ENCODE assay signal across 11 mouse cellular contexts in the genomic region with DNA sequence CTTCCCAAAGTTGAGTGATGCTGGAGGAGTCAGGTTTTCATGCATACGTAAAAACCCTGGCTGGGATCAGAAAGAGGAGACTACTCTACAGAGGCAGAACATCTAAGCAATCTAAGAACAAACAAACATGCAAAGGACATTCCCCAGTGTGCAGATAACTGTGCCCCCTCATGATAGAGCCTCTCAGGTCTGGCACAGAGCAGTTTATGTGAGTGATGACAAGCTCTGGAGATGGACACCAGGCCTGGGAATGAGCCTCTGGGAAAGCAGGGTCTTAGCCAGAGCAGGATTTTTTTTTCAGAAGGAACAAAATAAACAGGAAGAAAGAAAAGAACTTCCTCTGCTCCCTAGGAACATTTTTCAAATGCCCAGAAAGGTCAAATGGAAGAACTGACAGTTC.
DNase-seq lines count a peak whose midpoint lies in the region; ATAC-seq and TF ChIP-seq lines count a peak whose summit lies in the region.
"Had no signal": no experiment of that assay in that cellular context is flagged by ENCODE, and none has a peak within 500 bp of the region (broad histone marks: within the 10 kb centered on the region; RNA-seq: fewer than 3 reads in every experiment).

No protein-coding gene starts in this region.

- H3K36me3 ChIP-seq in lung, embryonic 14.5 days (ENCODE audit: insufficient read depth): no peaks in the 10 kb centered on the region
- 0 out of 2 replicates have a peak, but pooled peaks cover 4% of the 10 kb centered on the region for H3K36me3 ChIP-seq in heart, embryonic 14.5 days (ENCODE audit: control insufficient read depth, insufficient read depth, low read length)

- TF ChIP-seq CTCF in lung, embryonic 14.5 days (IDR thresholded peaks at IDR 0.05; ENCODE audit: low read depth): no peak
- TF ChIP-seq CTCF in lung, adult 2 months (IDR thresholded peaks at IDR 0.05; ENCODE audit: insufficient read depth, low read length): no peak
- TF ChIP-seq CTCF in cerebellum, adult 2 months (IDR thresholded peaks at IDR 0.05; ENCODE audit: borderline replicate concordance, insufficient read depth, low read depth, low read length): no peak

- 24% methylated on average over 1 of the region's 1 CpGs for WGBS in lung, embryonic 14.5 days
- WGBS in lung, adult 2 months: 37% methylated on average over 1 of the region's 1 CpGs
- WGBS in heart, embryonic 14.5 days: 13% methylated on average over 1 of the region's 1 CpGs
- 90% methylated on average over 1 of the region's 1 CpGs for WGBS in cerebellum, adult 2 months

- H3K27me3 ChIP-seq in lung, embryonic 14.5 days (ENCODE audit: insufficient read depth, low read length): no peaks in the 10 kb centered on the region
- H3K27me3 ChIP-seq in heart, embryonic 14.5 days (ENCODE audit: control insufficient read depth, insufficient read depth, low read length): no peaks in the 10 kb centered on the region
- H3K27me3 ChIP-seq in cerebellum, adult 2 months (ENCODE audit: control insufficient read depth, insufficient read depth, low read length): no peaks in the 10 kb centered on the region

- no peak overlapping the region for H3K9ac ChIP-seq in lung, embryonic 14.5 days
- no peak overlapping the region for H3K9ac ChIP-seq in heart, embryonic 14.5 days (ENCODE audit: low read length)
- H3K9ac ChIP-seq: liver, embryonic 14.5 days had no signal

- no peak overlapping the region for H3K4me2 ChIP-seq in lung, embryonic 14.5 days
- H3K4me2 ChIP-seq in heart, embryonic 14.5 days (ENCODE audit: low read length): peak overlapping the region; percentile 29

- ATAC-seq in lung, embryonic 14.5 days (ENCODE audit: insufficient read depth): peak; percentile 39; the same call in 1 of the 2 replicates
- no peak for ATAC-seq in heart, embryonic 14.5 days (ENCODE audit: insufficient number of reproducible peaks, insufficient read depth, low FRiP score, low read depth)
- ATAC-seq: hindbrain, embryonic 16.5 days had no signal

- peak; percentile 25 for DNase-seq in embryo, embryonic 10 days (ENCODE audit: low spot score)
- no peak for DNase-seq in embryo, embryonic 10.5 days (ENCODE audit: low spot score)
- DNase-seq in lung, embryonic 14.5 days: no peak
- DNase-seq in lung, adult 2 months: no peak
- peak; percentile 42 for DNase-seq in lung, postnatal 10 days
- no peak for DNase-seq in cerebellum, postnatal 36 days
- no peak for DNase-seq in cerebellum, adult 2 months
- DNase-seq: adrenal gland, postnatal 25 days had no signal

- peaks cover 10% of the 10 kb centered on the region; the same call in 1 of the 2 replicates for H3K4me1 ChIP-seq in lung, embryonic 14.5 days (ENCODE audit: insufficient read depth)
- H3K4me1 ChIP-seq in lung, adult 2 months (ENCODE audit: control insufficient read depth, insufficient read depth, low read length): peaks cover 14% of the 10 kb centered on the region
- H3K4me1 ChIP-seq in heart, embryonic 14.5 days (ENCODE audit: control insufficient read depth in 2 of 2, insufficient read depth in 2 of 2, low read length in 2 of 2): peaks cover 13 to 32% of the 10 kb centered on the region in 2 experiments
- H3K4me1 ChIP-seq in cerebellum, adult 2 months (ENCODE audit: control insufficient read depth, insufficient read depth, low read length): no peaks in the 10 kb centered on the region

- TF ChIP-seq POLR2A in lung, adult 2 months (IDR thresholded peaks at IDR 0.05; ENCODE audit: borderline replicate concordance, extremely low read depth, low read depth, low read length): no peak
- no peak for TF ChIP-seq POLR2A in cerebellum, adult 2 months (IDR thresholded peaks at IDR 0.05; ENCODE audit: borderline replicate concordance, insufficient read depth, low read length)

- H3K27ac ChIP-seq in lung, embryonic 14.5 days (ENCODE audit: low read depth): peak overlapping the region; percentile 3; the same call in 1 of the 2 replicates
- H3K27ac ChIP-seq in heart, embryonic 14.5 days (replicated peaks in 1 of 2; ENCODE audit: control insufficient read depth in 1 of 2, insufficient read depth in 1 of 2, low read depth in 2 of 2, low read length in 2 of 2): peak overlapping the region; percentile 69 to 82
- no peak overlapping the region for H3K27ac ChIP-seq in cerebellum, adult 2 months (ENCODE audit: insufficient read depth, low read length)
- H3K27ac ChIP-seq: liver, embryonic 14.5 days had no signal

- no peaks in the 10 kb centered on the region for H3K9me3 ChIP-seq in lung, embryonic 14.5 days (ENCODE audit: low read depth, low read length)
- no peaks in the 10 kb centered on the region for H3K9me3 ChIP-seq in heart, embryonic 14.5 days (ENCODE audit: control insufficient read depth, low read length)

- H3K4me3 ChIP-seq in lung, embryonic 14.5 days (ENCODE audit: low read depth, low read length): no peak overlapping the region
- no peak overlapping the region for H3K4me3 ChIP-seq in lung, adult 2 months (replicated peaks; ENCODE audit: extremely low read depth, low read depth, low read length)
- no peak overlapping the region for H3K4me3 ChIP-seq in heart, embryonic 14.5 days (ENCODE audit: control insufficient read depth in 1 of 2, insufficient read depth in 1 of 2, low read depth in 1 of 2, low read length in 2 of 2)
- no peak overlapping the region for H3K4me3 ChIP-seq in cerebellum, adult 2 months (replicated peaks; ENCODE audit: insufficient read depth, low read depth, low read length)

Comparison
In these comparisons a context has a peak if more than half of its experiments do, and no peak if none do; other contexts are left out.
1. DNase-seq: peak in embryo, embryonic 10 days (single experiment) and lung, postnatal 10 days (single experiment); none in embryo, embryonic 10.5 days (single experiment), lung, embryonic 14.5 days (single experiment), lung, adult 2 months (single experiment), cerebellum, postnatal 36 days (0 of 2) and cerebellum, adult 2 months (0 of 2).